Mouse (Mus musculus) limb, embryonic 14.5 days (tissue): ENCODE data around the gene Gm45713. TPM values are rescaled to one million over a fixed set of nuclear protein-coding genes. Genes with fewer than 3 reads are reported as not detected.

Experiments
- ATAC-seq: fragments of 200-750 bp; cut with Nextera tagmentation; 2 replicates; pipeline ENCODE4 v1.8.0; 2017; ENCODE audit warnings: low read depth, moderate number of reproducible peaks, moderate TSS enrichment; ENCODE audit not compliant: low FRiP score
- DNase-seq: peaks from one replicate; pipeline ENCODE4 v3.0.0-alpha.2; 2015; ENCODE audit warnings: low spot score
- H3K27ac ChIP-seq: fragments of 300-500 bp; sonication (generic); replicated peaks from 2 replicates; pipeline ENCODE4 v1.5.1; 2014; ENCODE audit warnings: low read depth, mild to moderate bottlenecking, low read length, moderate library complexity, mixed read lengths
- H3K27me3 ChIP-seq: fragments of 300-500 bp; sonication (generic); 2 replicates; pipeline ENCODE4 v1.6.1; 2014; ENCODE audit warnings: low read length, mixed read lengths; ENCODE audit not compliant: control insufficient read depth, insufficient read depth
- H3K36me3 ChIP-seq: fragments of 300-500 bp; sonication (generic); 2 replicates; pipeline ENCODE4 v1.6.1; 2014; ENCODE audit warnings: mild to moderate bottlenecking, low read length, moderate library complexity, mixed read lengths; ENCODE audit not compliant: control insufficient read depth, insufficient read depth
- H3K4me1 ChIP-seq: fragments of 300-500 bp; sonication (generic); 2 replicates; pipeline ENCODE4 v1.6.1; 2014; ENCODE audit warnings: antibody characterized with exemption, low read length, mixed read lengths; ENCODE audit not compliant: control insufficient read depth, insufficient read depth
- H3K4me2 ChIP-seq: fragments of 300-500 bp; sonication (generic); replicated peaks from 2 replicates; pipeline ENCODE4 v1.6.1; 2014; ENCODE audit warnings: low read depth, mild to moderate bottlenecking, low read length, moderate library complexity; ENCODE audit not compliant: severe bottlenecking
- H3K4me3 ChIP-seq: fragments of 300-500 bp; sonication (generic); replicated peaks from 2 replicates; pipeline ENCODE4 v1.5.1; 2014; ENCODE audit warnings: low read length
- H3K9ac ChIP-seq: fragments of 300-500 bp; sonication (generic); 2 replicates; pipeline ENCODE4 v1.6.1; 2014; ENCODE audit warnings: mild to moderate bottlenecking, low read depth, low read length, moderate library complexity; ENCODE audit not compliant: severe bottlenecking
- H3K9me3 ChIP-seq: fragments of 300-500 bp; sonication (generic); 2 replicates; pipeline ENCODE4 v1.6.1; 2016; ENCODE audit warnings: low read length; ENCODE audit not compliant: control insufficient read depth
- POLR2A ChIP-seq: fragments of 200-500 bp; IDR thresholded peaks from 2 replicates; pipeline ENCODE4 v1.8.0; 2012; ENCODE audit warnings: inconsistent platforms, mild to moderate bottlenecking, moderate library complexity, borderline replicate concordance; ENCODE audit not compliant: insufficient read depth, insufficient read length; ENCODE audit errors: extremely low read depth
- whole genome bisulfite sequencing: fragments of 180-500 bp; shearing (Covaris S2); extraction: QIAGEN DNeasy Blood & Tissue Kit; methylation state at CpG from one replicate; pipeline ENCODE4 v1.1.7; 2014; 5-methylcytosine and 5-hydroxymethylcytosine counted together
- polyA plus RNA-seq, 2 experiments: library from polyadenylated mRNA; depleted of rRNA in 1 of 2; stranded (reverse) in 1 of 2; unstranded in 1 of 2; fragments of >200 nt; fragmentation: Nextera tagmentation in 1 of 2; extraction: Ambion mirVana in 1 of 2; gene quantifications; 2 replicates each; pipeline versions ENCODE4 v1.2.1 to v1.2.3; 2012 to 2014

Gm45713 gene
- polyA plus RNA-seq, 2 experiments: 0.31 to 1.4 TPM

GRCm38 (mm10) chr7:45145460-45145859 lies 9.4 kb upstream of the Gm45713 start:
- Histone ChIP-seq H3K27ac (no peak overlapping the region), H3K36me3 (peaks cover 71% of the 10 kb centered on the region), H3K4me1 (no peaks in the 10 kb centered on the region), H3K4me3 (no peak overlapping the region), H3K27me3 (no peaks in the 10 kb centered on the region), H3K9ac (no peak overlapping the region), H3K4me2 (no peak overlapping the region), H3K9me3 (no peaks in the 10 kb centered on the region)
- ATAC-seq: no peak
- WGBS: 95% methylated on average over 8 of the region's 8 CpGs
- TF ChIP-seq POLR2A: no peak
- no peak for DNase-seq

DNA sequence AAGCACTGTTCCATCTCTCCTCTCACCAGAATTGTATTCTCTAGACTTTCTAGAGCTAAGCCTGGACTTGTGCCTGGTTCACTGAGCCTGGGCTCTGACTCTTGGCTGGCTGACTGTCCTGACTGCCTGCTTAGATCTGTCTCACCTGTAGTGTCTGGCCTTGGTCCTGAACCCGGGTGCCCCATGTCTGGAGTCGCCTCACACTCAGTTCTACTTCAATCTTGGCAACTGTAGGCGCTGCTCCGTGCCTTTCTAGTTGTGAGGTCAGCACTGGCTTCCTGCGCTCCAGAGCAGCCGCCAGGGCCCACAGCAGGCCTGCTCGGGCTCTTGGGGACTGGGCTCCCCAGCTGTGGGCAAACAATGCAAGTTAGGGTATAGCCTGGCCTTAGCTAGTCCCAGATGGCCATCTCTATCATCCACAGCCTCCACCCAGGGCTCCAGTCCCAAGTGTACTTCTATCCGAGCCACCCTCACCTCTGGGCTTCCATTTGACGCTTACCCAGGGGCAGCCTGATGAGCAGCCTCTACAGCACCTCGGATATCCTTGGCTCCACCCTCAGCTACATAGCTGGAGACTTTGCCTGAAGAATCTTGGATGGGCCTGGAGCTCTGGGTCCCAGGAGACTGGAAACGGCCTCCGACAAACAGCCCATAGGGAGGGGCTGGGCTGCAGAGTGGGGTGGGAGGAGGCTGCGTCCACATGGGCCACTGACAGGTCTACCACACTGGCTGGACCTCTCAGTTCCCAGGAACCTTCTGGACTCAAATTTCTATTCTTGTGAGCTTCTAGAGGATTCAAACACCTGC lies 8.5 kb upstream of the Gm45713 start:
- no peak for TF ChIP-seq POLR2A
- H3K36me3 ChIP-seq: peaks cover 71% of the 10 kb centered on the region
- H3K27me3 ChIP-seq: no peaks in the 10 kb centered on the region
- no peak overlapping the region for H3K9ac ChIP-seq
- H3K4me2 ChIP-seq: no peak overlapping the region
- ATAC-seq (no peak), DNase-seq (no peak)
- 86% methylated on average over 13 of the region's 13 CpGs for WGBS
- H3K4me3 ChIP-seq: no peak overlapping the region
- H3K27ac ChIP-seq: no peak overlapping the region
- H3K4me1 ChIP-seq: no peaks in the 10 kb centered on the region
- H3K9me3 ChIP-seq: no peaks in the 10 kb centered on the region

DNA sequence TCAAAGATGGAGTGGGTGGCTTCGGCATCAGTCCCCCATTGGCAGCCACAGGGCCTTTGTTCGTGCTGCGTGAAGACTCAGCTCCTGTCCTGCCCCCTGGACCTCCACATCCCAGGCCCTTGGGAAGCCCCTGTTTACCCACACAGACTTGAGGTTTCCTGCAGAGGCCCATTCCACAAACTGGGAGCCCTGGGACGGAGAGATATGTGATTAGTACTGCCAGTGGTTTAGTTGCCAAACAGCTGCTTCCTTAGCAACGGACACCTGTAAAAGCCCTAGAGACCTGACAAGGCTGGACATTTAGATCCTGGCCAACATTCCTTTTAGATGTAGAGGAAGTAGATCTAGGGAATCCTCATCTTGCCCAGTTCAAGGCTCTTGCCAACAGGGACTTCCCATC lies 5.9 kb upstream of the Gm45713 start:
- no peak overlapping the region for H3K4me3 ChIP-seq
- no peaks in the 10 kb centered on the region for H3K4me1 ChIP-seq
- peaks cover 50% of the 10 kb centered on the region for H3K36me3 ChIP-seq
- H3K9me3 ChIP-seq: no peaks in the 10 kb centered on the region
- WGBS: 82% methylated on average over 5 of the region's 5 CpGs
- no peak for TF ChIP-seq POLR2A
- DNase-seq (no peak), ATAC-seq (no peak)
- 0 out of 2 replicates have a peak overlapping the region, but pooled peaks have one; percentile 16 for H3K9ac ChIP-seq
- H3K27ac ChIP-seq: no peak overlapping the region
- H3K4me2 ChIP-seq: no peak overlapping the region
- H3K27me3 ChIP-seq: no peaks in the 10 kb centered on the region

DNA sequence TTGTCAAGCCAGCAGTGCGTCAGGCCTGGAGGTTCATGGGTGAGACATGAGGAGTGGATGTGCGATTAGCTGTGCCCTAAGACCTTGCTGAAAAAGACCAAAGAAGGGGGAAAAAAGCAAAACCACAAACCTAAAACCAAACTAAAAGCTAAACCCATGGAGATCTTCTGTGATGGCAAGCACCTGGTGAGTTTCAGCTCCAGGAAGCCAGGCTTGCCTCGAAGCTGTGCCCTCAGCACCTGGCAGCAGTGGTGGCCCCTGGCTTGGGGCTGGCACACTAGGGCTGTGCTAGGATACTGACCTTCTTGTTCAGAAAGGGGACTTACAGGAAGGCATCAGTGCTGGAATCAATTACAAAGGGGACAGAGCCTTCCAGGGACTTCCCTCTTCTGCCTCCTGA lies 5.3 kb upstream of the Gm45713 start:
- 93% methylated on average over 3 of the region's 3 CpGs for WGBS

DNA sequence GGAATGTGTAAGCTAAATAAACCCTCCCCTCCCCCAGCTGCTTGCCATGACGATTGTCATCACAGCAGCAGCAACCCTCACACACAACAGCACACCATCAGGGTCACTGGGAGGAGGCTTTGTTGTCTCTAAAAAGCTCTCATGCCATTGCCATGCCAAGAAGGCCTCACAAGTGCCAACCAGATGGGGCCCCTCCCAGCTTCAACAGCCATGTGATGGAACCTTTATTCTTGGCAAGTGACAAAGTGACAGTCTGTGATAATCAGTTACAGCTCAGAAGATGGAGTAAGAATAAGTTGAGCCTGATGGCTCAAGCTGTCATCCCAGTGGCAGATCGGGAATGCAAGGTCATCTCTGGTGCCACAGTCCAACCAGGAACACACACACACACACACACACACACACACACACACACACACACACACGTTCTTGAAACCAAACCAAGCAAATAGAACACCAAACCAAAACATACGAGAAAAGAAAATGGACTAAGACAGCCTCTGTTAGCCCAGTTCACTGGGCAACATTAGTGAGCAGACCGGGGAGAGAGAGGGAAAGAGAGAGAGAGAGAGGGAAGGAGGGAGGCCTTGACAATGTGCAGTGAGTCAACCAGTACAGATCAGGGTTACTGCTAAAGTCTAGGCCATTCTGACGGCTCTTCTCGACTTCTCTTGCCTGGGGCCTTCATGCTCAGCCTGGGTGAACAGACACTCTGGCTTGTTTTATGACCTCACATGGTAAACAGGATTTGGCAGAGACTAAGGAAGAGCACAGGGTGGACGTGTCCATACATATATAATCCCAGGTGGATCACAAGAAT lies 4.1 kb upstream of the Gm45713 start:
- Histone ChIP-seq H3K4me3 (no peak overlapping the region), H3K9me3 (no peaks in the 10 kb centered on the region), H3K27ac (no peak overlapping the region), H3K9ac (no peak overlapping the region), H3K36me3 (peaks cover 33% of the 10 kb centered on the region), H3K4me2 (no peak overlapping the region), H3K4me1 (no peaks in the 10 kb centered on the region), H3K27me3 (0 out of 2 replicates have a peak, but pooled peaks cover 4% of the 10 kb centered on the region)
- DNase-seq (no peak), ATAC-seq (no peak)
- 69% methylated on average over 8 of the region's 8 CpGs for WGBS
- no peak for TF ChIP-seq POLR2A

More for the DNA sequence above, 5.3 kb upstream of the Gm45713 start:
- H3K27me3 ChIP-seq: no peaks in the 10 kb centered on the region
- no peak overlapping the region for H3K4me2 ChIP-seq
- H3K27ac ChIP-seq: no peak overlapping the region
- no peak overlapping the region for H3K4me3 ChIP-seq
- no peaks in the 10 kb centered on the region for H3K4me1 ChIP-seq
- peak overlapping the region; percentile 16; the same call in 1 of the 2 replicates for H3K9ac ChIP-seq
- TF ChIP-seq POLR2A: no peak
- no peaks in the 10 kb centered on the region for H3K9me3 ChIP-seq
- peaks cover 44% of the 10 kb centered on the region for H3K36me3 ChIP-seq
- ATAC-seq (no peak), DNase-seq (no peak)
